Mouse (Mus musculus): ENCODE data around the gene Lce1e. TPM values are rescaled to one million over a fixed set of nuclear protein-coding genes. Genes with fewer than 3 reads are reported as not detected.
"Not testable (repeated sequence)": the region's sequence is repeated elsewhere in the genome, so short reads cannot be mapped to it uniquely, and the experiment has no call there.

Lce1e gene
- not detected for total RNA-seq (2018; cell fraction: chromatin; rRNA removed)
- not detected for total RNA-seq (2018; cell fraction: cytosol; rRNA removed)
- total RNA-seq (2018; cell fraction: nucleus; rRNA removed) = not detected
- polyA plus RNA-seq (2018) = not detected in 3 replicates

DNA sequence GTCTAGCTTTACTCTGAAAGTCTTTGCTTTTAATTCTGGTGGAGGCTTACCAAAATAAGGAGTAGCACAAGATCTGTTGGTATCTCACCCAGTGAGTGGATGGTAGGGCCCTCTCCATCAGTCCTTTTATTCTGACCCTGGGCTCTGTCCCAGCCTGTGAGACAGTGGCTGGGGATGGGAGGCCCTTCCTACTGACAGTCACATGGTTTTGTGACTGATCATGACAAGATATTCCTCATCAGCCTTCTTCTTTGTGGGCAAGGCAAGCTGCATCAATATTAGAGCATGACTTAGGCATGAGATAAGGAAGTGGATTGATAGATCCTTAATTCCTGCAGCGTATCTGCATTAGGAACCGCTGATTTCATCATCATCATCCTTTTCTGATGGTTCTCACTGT lies at the start of gene Lce1e:
Gene Lce1e, minus strand, starts transcription at position 101 of the 400 bp plus-strand sequence.
- no peak within 1 kb of the TSS for H3K27ac ChIP-seq
- H3K79me2 ChIP-seq (ENCODE audit: inconsistent target) = no peaks in the 10 kb centered on the region
- no peaks in the 10 kb centered on the region for H3K36me3 ChIP-seq (ENCODE audit: inconsistent target)
- no peak within 1 kb of the TSS for H3K4me3 ChIP-seq (ENCODE audit: inconsistent target)
- 88% methylated on average over 2 of the region's 2 CpGs for WGBS (ENCODE audit: missing documents)

DNA sequence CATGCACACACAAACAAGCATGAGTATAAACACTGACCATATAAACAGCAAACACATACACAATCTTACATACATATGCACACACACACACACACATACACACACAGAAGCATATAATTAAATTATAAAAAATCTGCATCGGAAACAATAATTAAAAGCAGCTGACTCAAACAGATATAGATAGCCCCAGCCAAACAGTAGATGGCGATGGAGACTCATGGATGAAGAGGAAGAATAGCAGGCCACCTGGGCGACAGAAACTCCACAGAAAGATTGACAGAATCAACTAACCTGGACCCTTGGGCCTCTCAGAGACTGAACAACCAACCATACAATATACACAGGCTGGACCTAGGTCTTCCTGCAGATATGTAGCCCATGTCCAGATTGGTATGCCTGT lies 44.3 kb upstream of the Lce1e start:
- Histone ChIP-seq H3K27ac (no peak overlapping the region), H3K36me3 (ENCODE audit: inconsistent target) (no peaks in the 10 kb centered on the region), H3K79me2 (ENCODE audit: inconsistent target) (no peaks in the 10 kb centered on the region), H3K4me3 (ENCODE audit: inconsistent target) (no peak overlapping the region)
- WGBS (ENCODE audit: missing documents) = 53% methylated on average over 3 of the region's 3 CpGs

DNA sequence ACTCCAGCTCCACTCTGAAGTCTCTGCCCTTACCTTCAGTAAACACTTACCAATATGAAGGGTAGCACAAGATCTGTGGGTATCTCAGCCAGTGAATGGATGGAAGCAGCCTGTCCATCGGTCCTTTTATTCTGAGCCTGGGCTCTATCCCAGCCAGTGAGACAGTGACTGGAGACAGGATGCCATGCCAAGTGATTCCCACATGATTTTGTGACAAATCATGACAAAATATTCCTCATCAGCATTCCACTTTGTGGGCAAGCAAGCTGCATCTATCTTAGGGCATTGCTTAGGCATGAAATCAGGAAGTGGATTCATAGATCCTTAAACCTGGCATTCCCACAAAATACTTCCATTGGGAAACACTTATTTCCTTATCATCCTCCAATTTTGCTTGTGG lies 43.4 kb upstream of the Lce1e start, which contains the start of gene Lce1g:
Gene Lce1g, minus strand, starts transcription at position 101 of the 400 bp plus-strand sequence.
- Histone ChIP-seq H3K27ac (no peak within 1 kb of the TSS), H3K4me3 (ENCODE audit: inconsistent target) (no peak within 1 kb of the TSS), H3K79me2 (ENCODE audit: inconsistent target) (no peaks in the 10 kb centered on the region), H3K36me3 (ENCODE audit: inconsistent target) (no peaks in the 10 kb centered on the region)
- 80% methylated on average over 1 of the region's 1 CpGs for WGBS (ENCODE audit: missing documents)

DNA sequence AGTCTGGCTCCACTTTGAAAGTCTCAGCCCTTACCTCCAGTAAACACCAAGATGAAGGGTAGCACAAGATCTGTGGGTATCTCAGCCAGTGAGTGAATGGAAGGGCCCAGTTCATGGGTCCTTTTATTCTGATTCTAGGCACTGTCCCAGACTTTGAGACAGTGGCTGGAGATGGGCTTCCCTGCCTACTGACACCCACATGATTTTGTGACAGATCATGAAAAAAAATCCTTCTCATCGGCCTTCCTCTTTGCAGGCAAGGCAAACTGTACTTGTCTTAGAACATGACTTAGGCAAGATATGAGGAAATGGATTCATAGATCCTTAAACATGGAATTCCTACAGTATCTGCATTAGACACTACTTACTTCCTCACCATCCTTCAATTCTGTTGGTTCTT lies 30.1 kb upstream of the Lce1e start, which contains the start of gene Gm38119:
Gene Gm38119, minus strand, starts transcription at position 101 of the 400 bp plus-strand sequence.
- H3K36me3 ChIP-seq (ENCODE audit: inconsistent target) = no peaks in the 10 kb centered on the region
- H3K4me3 ChIP-seq (ENCODE audit: inconsistent target) = no peak within 1 kb of the TSS
- WGBS (ENCODE audit: missing documents) = 60% methylated on average over 1 of the region's 1 CpGs
- no peaks in the 10 kb centered on the region for H3K79me2 ChIP-seq (ENCODE audit: inconsistent target)
- no peak within 1 kb of the TSS for H3K27ac ChIP-seq

DNA sequence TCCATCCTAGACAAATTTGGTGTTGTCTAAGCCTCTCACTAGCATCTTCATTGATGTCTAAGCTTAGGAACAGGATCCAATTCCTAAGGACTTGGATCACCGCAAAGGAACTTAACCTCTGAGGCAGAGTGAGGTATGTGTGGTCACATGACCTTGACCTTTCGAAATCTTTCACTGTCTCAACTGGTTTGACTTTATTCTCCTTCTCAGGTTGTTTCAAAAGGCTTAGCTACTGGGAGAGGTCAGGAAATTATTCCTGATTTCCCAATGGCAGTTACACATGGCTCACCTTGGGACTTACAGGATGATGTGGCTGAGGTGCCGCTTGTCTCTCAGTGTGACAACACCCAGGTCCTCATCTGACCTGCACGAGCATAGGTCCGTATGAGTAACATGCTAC lies 13.8 kb upstream of the Lce1e start:
- WGBS (ENCODE audit: missing documents) = 87% methylated on average over 5 of the region's 5 CpGs
- Histone ChIP-seq H3K4me3 (ENCODE audit: inconsistent target) (no peak overlapping the region), H3K79me2 (ENCODE audit: inconsistent target) (no peaks in the 10 kb centered on the region), H3K27ac (no peak overlapping the region), H3K36me3 (ENCODE audit: inconsistent target) (no peaks in the 10 kb centered on the region)

DNA sequence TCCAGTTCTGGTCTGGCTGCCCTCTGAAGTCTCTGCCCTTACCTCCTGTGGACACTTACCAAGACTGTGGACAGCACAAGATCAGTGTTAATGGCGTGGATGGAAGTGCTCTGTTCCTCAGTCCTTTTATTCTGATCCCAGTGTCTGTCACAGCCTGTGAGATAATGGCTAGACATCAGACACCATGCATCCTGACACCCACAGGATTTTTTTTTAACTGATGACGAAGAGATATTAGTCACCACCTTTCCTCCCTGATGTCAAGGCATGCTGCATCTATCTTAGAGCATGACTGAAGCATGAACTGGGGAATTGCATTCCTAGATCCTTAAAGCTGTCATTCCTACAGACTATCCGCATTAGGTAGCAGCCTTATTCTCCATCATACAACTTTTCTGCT lies 11.4 kb upstream of the Lce1e start, which contains the start of gene Lce1f:
Gene Lce1f, minus strand, starts transcription at position 101 of the 400 bp plus-strand sequence.
- 85% methylated on average over 3 of the region's 3 CpGs for WGBS (ENCODE audit: missing documents)
- H3K27ac ChIP-seq = no peak within 1 kb of the TSS
- H3K4me3 ChIP-seq (ENCODE audit: inconsistent target) = no peak within 1 kb of the TSS
- no peaks in the 10 kb centered on the region for H3K36me3 ChIP-seq (ENCODE audit: inconsistent target)
- H3K79me2 ChIP-seq (ENCODE audit: inconsistent target) = no peaks in the 10 kb centered on the region

DNA sequence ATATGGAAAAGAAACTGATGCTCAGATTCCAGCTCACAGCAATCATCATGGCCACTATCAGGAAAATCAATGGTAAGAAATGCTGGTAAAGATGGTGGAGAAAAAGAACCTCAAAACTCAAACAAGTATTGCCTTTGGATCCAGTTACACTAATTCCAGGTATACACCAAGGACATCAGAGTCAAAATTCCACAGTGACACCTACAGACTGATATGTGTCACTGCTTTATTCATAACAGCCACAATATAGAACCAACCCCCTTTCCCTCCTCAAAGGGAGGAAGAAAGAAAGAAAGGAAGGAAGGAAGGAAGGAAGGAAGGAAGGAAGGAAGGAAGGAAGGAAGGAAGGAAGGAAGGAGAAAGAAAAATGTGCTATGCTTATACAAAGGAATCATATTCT lies 6.2 kb upstream of the Lce1e start:
- no peaks in the 10 kb centered on the region for H3K79me2 ChIP-seq (ENCODE audit: inconsistent target)
- H3K27ac ChIP-seq = no peak overlapping the region
- no peak overlapping the region for H3K4me3 ChIP-seq (ENCODE audit: inconsistent target)
- H3K36me3 ChIP-seq (ENCODE audit: inconsistent target) = no peaks in the 10 kb centered on the region

DNA sequence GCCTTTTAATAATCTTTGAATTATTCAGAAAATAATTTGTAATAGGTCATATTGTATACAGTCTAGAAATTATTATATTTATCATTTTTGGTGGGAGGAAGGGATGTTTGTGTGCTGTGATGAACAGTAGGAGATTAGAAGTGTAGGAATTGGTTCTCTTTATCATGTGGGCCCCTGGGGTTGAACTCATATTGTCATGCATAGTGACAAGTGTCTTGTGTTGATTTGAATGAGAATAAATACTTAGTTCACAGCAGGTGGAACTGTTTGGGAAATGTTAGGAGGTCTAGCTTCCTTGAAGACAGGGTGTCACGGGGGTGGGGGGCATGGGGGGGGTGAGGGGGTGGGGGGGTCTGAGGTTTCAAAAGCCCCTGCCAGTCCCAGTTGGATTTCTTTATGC lies 14.3 kb downstream of the Lce1e start:
- H3K4me3 ChIP-seq (ENCODE audit: inconsistent target) = no peak overlapping the region
- no peaks in the 10 kb centered on the region for H3K36me3 ChIP-seq (ENCODE audit: inconsistent target)
- 9% methylated on average over 1 of the region's 1 CpGs for WGBS (ENCODE audit: missing documents)
- no peaks in the 10 kb centered on the region for H3K79me2 ChIP-seq (ENCODE audit: inconsistent target)
- no peak overlapping the region for H3K27ac ChIP-seq

DNA sequence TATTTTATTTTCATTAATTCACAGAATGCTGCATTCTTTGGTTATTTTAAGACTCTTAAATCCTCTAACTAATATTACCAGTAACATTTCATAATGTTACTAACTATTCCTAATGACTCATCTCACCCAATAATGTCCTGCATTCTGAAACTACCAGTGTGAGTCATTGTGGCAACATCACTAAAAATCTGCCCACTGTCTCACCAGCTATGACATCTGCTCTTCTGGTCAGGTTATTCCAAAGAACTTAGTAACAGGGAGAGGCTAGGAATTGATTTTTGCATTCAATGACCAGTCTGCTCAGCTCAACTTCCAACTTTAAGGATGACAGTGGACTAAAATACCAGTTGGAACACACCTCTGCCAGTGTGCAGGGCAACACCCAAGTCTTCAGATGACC lies 17.2 kb downstream of the Lce1e start:
- H3K4me3 ChIP-seq (ENCODE audit: inconsistent target) = no peak overlapping the region
- H3K36me3 ChIP-seq (ENCODE audit: inconsistent target) = no peaks in the 10 kb centered on the region
- no peak overlapping the region for H3K27ac ChIP-seq
- H3K79me2 ChIP-seq (ENCODE audit: inconsistent target) = no peaks in the 10 kb centered on the region

DNA sequence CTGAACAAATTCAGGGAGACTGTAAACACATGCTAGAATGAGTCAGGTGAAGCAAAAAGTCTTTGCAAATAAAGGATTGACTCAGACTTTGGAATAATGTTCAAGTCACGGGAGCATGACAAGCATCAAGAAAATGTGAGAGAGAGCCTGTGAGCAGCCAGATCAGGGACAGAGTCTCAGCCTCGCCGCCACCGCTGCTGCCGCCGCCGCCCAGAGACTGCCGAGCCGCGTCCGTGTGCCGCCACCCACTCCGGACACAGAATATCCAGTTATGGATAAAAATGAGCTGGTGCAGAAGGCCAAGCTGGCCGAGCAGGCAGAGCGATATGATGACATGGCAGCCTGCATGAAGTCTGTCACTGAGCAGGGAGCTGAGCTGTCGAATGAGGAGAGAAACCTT lies 19.7 kb downstream of the Lce1e start:
- H3K79me2 ChIP-seq (ENCODE audit: inconsistent target); H3K27ac ChIP-seq; H3K36me3 ChIP-seq (ENCODE audit: inconsistent target); H3K4me3 ChIP-seq (ENCODE audit: inconsistent target): not testable (repeated sequence)
- WGBS (ENCODE audit: missing documents) = 73% methylated on average over 8 of the region's 16 CpGs

DNA sequence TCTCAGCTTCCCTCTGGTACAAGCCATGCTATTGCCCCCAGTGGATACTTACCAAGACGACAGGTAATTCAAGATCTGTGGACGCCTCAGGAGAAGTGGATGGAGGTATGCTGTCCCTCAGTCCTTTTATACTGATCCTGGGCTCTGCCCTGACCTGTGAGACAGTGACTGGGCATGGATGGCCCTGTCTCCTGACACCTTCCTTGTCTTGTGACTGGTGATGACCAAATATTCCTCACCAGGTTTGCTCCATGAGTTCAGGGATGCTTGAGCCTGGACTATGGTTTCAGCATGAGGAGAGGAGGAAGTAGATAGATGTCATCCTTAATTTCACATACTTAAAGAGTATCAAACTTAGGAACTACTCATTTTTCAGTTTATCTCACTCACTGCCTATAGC lies 21.8 kb downstream of the Lce1e start, which contains the start of gene Lce1d:
Gene Lce1d, minus strand, starts transcription at position 101 of the 400 bp plus-strand sequence.
- no peak within 1 kb of the TSS for H3K27ac ChIP-seq
- no peaks in the 10 kb centered on the region for H3K79me2 ChIP-seq (ENCODE audit: inconsistent target)
- WGBS (ENCODE audit: missing documents) = 55% methylated on average over 2 of the region's 2 CpGs
- H3K36me3 ChIP-seq (ENCODE audit: inconsistent target) = no peaks in the 10 kb centered on the region
- no peak within 1 kb of the TSS for H3K4me3 ChIP-seq (ENCODE audit: inconsistent target)

DNA sequence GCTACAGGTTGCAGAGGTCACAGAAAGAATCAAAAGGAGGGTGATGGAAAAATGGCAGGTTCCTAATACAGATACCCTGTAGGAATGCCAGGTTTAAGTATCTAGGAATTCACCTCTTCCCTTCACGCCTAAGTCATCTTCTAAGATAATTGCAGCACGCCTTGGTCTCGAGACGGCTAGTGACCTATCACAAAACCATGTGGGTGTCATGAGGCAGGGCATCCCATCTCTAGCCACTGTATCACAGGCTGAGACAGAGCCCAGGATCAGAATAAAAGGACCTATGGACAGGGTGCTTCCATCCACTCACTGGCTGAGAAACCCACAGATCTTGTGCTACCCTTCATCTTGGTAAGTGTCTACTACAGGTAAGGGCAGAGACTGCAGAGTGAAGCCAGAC lies 29.9 kb downstream of the Lce1e start, which contains the start of gene Lce1c:
Gene Lce1c, plus strand, starts transcription at position 301 of the 400 bp plus-strand sequence.
- 87% methylated on average over 4 of the region's 4 CpGs for WGBS (ENCODE audit: missing documents)
- Histone ChIP-seq H3K4me3 (ENCODE audit: inconsistent target) (no peak within 1 kb of the TSS), H3K79me2 (ENCODE audit: inconsistent target) (no peaks in the 10 kb centered on the region), H3K36me3 (ENCODE audit: inconsistent target) (no peaks in the 10 kb centered on the region), H3K27ac (no peak within 1 kb of the TSS)

DNA sequence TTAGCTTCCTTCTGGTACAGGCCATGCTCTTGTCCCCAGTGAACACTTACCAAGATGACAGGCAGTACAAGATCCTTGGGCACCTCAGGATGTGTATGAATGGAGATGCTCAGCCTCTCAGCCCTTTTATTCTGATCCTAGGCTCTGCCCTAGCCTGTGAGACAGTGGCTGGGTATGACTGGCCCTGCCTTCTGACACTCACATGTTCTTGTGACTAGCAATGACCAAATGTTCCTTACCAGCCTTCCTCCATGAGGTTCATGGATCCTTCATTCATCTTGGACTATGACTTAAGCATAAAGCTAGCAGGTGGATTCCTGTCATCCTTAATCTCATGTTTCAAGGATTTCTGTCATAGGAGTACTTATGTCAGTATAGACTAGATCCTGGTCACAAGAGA lies 38.7 kb downstream of the Lce1e start, which contains the start of gene Lce1a2:
Gene Lce1a2, minus strand, starts transcription at position 101 of the 400 bp plus-strand sequence.
- Histone ChIP-seq H3K4me3 (ENCODE audit: inconsistent target) (no peak within 1 kb of the TSS), H3K36me3 (ENCODE audit: inconsistent target) (no peaks in the 10 kb centered on the region)

More for the DNA sequence above, 38.7 kb downstream of the Lce1e start, which contains the start of gene Lce1a2:
- H3K27ac ChIP-seq = no peak within 1 kb of the TSS
- no peaks in the 10 kb centered on the region for H3K79me2 ChIP-seq (ENCODE audit: inconsistent target)

Measured in macrophage (primary cell).